Mouse (Mus musculus): ENCODE measurements at regions not wholly inside any gene's neighbourhood (a gene's known extent, or its start where the extent isn't known, plus 50 kb on each side); places are given as distances from the start of the nearest gene placed in this dataset.

DNA sequence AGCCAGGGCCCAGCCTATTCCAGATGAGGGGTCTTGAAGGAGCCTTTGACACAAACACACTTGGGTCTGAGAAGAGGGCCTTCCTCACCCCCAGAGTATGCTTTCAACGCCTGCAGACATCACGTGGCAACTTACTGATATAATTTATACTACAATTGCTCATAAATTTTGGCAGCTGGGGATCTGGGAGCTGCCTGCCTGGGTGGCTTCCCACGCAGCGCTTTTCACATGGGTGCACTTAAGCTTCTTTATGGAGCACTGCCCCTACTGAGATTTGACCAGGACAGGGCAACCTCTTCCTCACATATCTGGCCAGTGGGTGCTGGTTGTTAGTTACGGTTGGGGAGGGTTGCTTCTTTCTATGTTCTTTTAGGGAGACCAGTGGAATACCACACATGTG is 61.6 kb downstream of the Spesp1 start:
- no peak for DNase-seq (ENCODE audit: low spot score)
- Histone ChIP-seq H3K4me1 (replicated peaks; ENCODE audit: control insufficient read depth, insufficient read depth, low read length) (no peaks in the 10 kb centered on the region; the same call in 1 of the 2 replicates), H3K4me3 (ENCODE audit: low read depth, low read length) (no peak overlapping the region), H3K9ac (ENCODE audit: low read depth, low read length) (no peak overlapping the region), H3K4me2 (replicated peaks; ENCODE audit: low read depth, low read length) (no peak overlapping the region), H3K36me3 (ENCODE audit: control insufficient read depth, insufficient read depth, low read length) (no peaks in the 10 kb centered on the region), H3K27me3 (ENCODE audit: control insufficient read depth, insufficient read depth, low read length) (no peaks in the 10 kb centered on the region), H3K27ac (ENCODE audit: low read depth, low read length) (no peak overlapping the region), H3K9me3 (ENCODE audit: control insufficient read depth, low read length) (no peaks in the 10 kb centered on the region)
- 81% methylated on average over 5 of the region's 5 CpGs for WGBS
- no peak for ATAC-seq (ENCODE audit: low FRiP score)

DNA sequence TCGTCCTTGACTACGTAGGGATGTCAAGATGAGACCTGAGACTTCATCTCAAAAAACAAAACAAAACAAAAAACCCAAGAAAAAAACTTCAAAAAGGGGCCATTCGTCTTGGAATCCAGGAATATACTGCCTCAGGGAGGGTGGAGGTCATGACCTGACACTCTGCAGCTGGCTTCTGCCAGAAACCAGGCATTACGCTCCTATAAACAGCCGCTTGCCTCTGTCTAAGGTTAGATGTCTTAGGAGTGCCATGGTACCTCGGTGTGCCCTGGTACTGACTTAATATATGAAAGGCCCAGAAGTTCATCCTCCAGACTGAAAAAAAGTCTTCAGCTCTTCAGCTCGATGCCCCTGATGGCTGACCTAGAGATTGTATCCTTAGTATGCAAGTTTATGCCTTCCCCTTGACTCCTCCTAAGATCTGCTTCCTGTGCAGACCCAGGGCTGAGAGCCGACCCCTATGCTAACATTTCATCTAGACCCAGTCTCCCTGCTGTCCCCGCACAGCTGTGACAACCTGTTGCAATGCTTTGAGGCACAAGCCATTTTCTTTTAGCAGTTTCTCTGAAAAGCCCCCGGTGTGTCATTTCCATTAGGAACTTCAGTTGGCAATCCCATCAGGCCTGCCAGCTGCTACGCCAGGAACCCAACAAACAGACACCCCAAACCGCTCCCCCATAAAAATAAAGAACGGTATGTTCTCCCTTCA is 66.7 kb downstream of the Spesp1 start:
- no peaks in the 10 kb centered on the region for H3K27me3 ChIP-seq (ENCODE audit: control insufficient read depth, insufficient read depth, low read length)
- no peaks in the 10 kb centered on the region for H3K9me3 ChIP-seq (ENCODE audit: control insufficient read depth, low read length)
- H3K4me3 ChIP-seq (ENCODE audit: low read depth, low read length): no peak overlapping the region
- WGBS: 61% methylated on average over 13 of the region's 13 CpGs
- H3K4me1 ChIP-seq (replicated peaks; ENCODE audit: control insufficient read depth, insufficient read depth, low read length): no peaks in the 10 kb centered on the region; the same call in 1 of the 2 replicates
- H3K9ac ChIP-seq (ENCODE audit: low read depth, low read length): no peak overlapping the region
- H3K36me3 ChIP-seq (ENCODE audit: control insufficient read depth, insufficient read depth, low read length): no peaks in the 10 kb centered on the region
- no peak overlapping the region for H3K4me2 ChIP-seq (replicated peaks; ENCODE audit: low read depth, low read length)
- ATAC-seq (ENCODE audit: low FRiP score) (no peak), DNase-seq (ENCODE audit: low spot score) (no peak)
- no peak overlapping the region for H3K27ac ChIP-seq (ENCODE audit: low read depth, low read length)

- ATAC-seq (ENCODE audit: low FRiP score): no peak
- WGBS: 79% methylated on average over 4 of the region's 4 CpGs
- H3K36me3 ChIP-seq (ENCODE audit: control insufficient read depth, insufficient read depth, low read length): no peaks in the 10 kb centered on the region
Measured at GRCm38 (mm10) chr9:62214546-62214945, 67.5 kb downstream of the Spesp1 start.

DNA sequence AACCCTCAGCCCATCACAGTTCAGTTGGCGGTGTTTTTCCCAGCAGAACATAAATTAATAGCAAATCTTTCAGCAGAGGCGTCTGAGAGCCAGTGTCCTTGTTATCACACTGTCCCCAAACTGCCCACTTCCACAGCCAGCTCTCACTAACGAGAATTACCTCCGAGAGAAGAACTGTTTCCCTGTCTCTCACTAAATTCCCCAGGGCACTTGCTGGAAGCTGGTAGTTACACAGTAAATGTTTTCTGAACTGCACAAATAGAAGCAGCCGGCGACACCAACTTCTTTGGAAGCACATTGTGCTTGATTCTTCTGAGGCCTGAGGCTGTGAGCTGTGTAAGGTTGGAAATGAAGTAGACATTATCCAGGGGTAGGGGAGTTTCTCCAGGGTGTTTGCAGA is 69.4 kb downstream of the Spesp1 start:
- Histone ChIP-seq H3K4me3 (ENCODE audit: low read depth, low read length) (no peak overlapping the region), H3K27me3 (ENCODE audit: control insufficient read depth, insufficient read depth, low read length) (no peaks in the 10 kb centered on the region), H3K36me3 (ENCODE audit: control insufficient read depth, insufficient read depth, low read length) (no peaks in the 10 kb centered on the region), H3K9ac (ENCODE audit: low read depth, low read length) (no peak overlapping the region), H3K27ac (ENCODE audit: low read depth, low read length) (no peak overlapping the region), H3K4me2 (replicated peaks; ENCODE audit: low read depth, low read length) (no peak overlapping the region), H3K4me1 (replicated peaks; ENCODE audit: control insufficient read depth, insufficient read depth, low read length) (no peaks in the 10 kb centered on the region; the same call in 1 of the 2 replicates), H3K9me3 (ENCODE audit: control insufficient read depth, low read length) (no peaks in the 10 kb centered on the region)
- DNase-seq (ENCODE audit: low spot score): no peak
- WGBS: 66% methylated on average over 6 of the region's 6 CpGs
- ATAC-seq (ENCODE audit: low FRiP score): no peak

More at GRCm38 (mm10) chr9:62214546-62214945, 67.5 kb downstream of the Spesp1 start:
- no peak overlapping the region for H3K4me3 ChIP-seq (ENCODE audit: low read depth, low read length)
- H3K4me1 ChIP-seq (replicated peaks; ENCODE audit: control insufficient read depth, insufficient read depth, low read length): no peaks in the 10 kb centered on the region; the same call in 1 of the 2 replicates
- no peaks in the 10 kb centered on the region for H3K27me3 ChIP-seq (ENCODE audit: control insufficient read depth, insufficient read depth, low read length)
- H3K4me2 ChIP-seq (replicated peaks; ENCODE audit: low read depth, low read length): no peak overlapping the region
- H3K27ac ChIP-seq (ENCODE audit: low read depth, low read length): no peak overlapping the region
- H3K9ac ChIP-seq (ENCODE audit: low read depth, low read length): no peak overlapping the region
- H3K9me3 ChIP-seq (ENCODE audit: control insufficient read depth, low read length): no peaks in the 10 kb centered on the region
- no peak for DNase-seq (ENCODE audit: low spot score)

DNA sequence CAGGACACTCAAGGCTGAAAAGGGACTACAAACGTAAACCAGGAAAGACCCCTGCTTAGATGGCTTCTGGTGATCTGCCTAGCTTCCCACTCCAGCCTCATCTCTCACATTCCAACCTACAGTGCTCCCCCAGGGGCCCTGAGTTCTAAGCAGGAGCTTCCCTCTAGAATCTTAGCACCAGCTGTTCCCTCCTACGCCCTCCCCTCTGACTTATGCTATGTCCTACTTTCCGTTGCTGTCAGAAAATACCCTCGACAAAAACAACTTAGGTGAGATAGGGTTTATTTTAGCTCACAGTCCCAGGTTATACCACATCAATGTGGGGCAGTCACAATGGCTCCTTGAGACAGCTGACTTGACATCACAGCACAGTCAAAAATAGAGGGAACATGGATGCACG is 71.2 kb downstream of the Spesp1 start:
- Histone ChIP-seq H3K27me3 (ENCODE audit: control insufficient read depth, insufficient read depth, low read length) (no peaks in the 10 kb centered on the region), H3K4me2 (replicated peaks; ENCODE audit: low read depth, low read length) (no peak overlapping the region), H3K4me1 (replicated peaks; ENCODE audit: control insufficient read depth, insufficient read depth, low read length) (no peaks in the 10 kb centered on the region; the same call in 1 of the 2 replicates), H3K36me3 (ENCODE audit: control insufficient read depth, insufficient read depth, low read length) (no peaks in the 10 kb centered on the region), H3K9me3 (ENCODE audit: control insufficient read depth, low read length) (no peaks in the 10 kb centered on the region), H3K9ac (ENCODE audit: low read depth, low read length) (no peak overlapping the region), H3K4me3 (ENCODE audit: low read depth, low read length) (no peak overlapping the region), H3K27ac (ENCODE audit: low read depth, low read length) (no peak overlapping the region)
- 79% methylated on average over 5 of the region's 5 CpGs for WGBS
- no peak for ATAC-seq (ENCODE audit: low FRiP score)
- no peak for DNase-seq (ENCODE audit: low spot score)

DNA sequence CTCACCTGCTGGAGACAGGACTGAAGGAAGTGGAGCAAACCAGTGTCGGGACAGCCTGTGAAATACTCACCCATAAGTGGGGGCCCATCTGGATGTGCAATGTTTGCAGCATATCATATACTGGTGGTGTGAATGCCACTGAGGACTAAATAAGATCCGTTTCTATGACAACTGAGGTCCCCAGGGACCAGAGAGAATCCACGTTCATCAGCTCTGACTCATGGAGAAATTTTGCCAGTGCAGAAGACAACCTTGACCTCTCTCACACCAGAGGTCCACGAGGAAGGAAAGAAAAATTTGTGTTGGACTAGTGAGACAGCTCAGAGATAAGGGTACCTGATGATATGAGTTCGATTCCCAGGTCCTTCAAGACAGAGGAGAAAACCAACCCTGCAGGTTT is 73.6 kb downstream of the Spesp1 start:
- Histone ChIP-seq H3K4me1 (replicated peaks; ENCODE audit: control insufficient read depth, insufficient read depth, low read length) (no peaks in the 10 kb centered on the region), H3K9ac (ENCODE audit: low read depth, low read length) (no peak overlapping the region), H3K4me2 (replicated peaks; ENCODE audit: low read depth, low read length) (no peak overlapping the region), H3K9me3 (ENCODE audit: control insufficient read depth, low read length) (no peaks in the 10 kb centered on the region), H3K27ac (ENCODE audit: low read depth, low read length) (no peak overlapping the region), H3K4me3 (ENCODE audit: low read depth, low read length) (no peak overlapping the region), H3K27me3 (ENCODE audit: control insufficient read depth, insufficient read depth, low read length) (no peaks in the 10 kb centered on the region), H3K36me3 (ENCODE audit: control insufficient read depth, insufficient read depth, low read length) (no peaks in the 10 kb centered on the region)
- ATAC-seq (ENCODE audit: low FRiP score) (no peak), DNase-seq (ENCODE audit: low spot score) (no peak)
- WGBS: 76% methylated on average over 5 of the region's 5 CpGs

GRCm38 (mm10) chr9:62205264-62205663 is 76.7 kb downstream of the Spesp1 start:
- ATAC-seq (ENCODE audit: low FRiP score) (no peak), DNase-seq (ENCODE audit: low spot score) (no peak)
- Histone ChIP-seq H3K27me3 (ENCODE audit: control insufficient read depth, insufficient read depth, low read length) (no peaks in the 10 kb centered on the region), H3K4me1 (replicated peaks; ENCODE audit: control insufficient read depth, insufficient read depth, low read length) (no peaks in the 10 kb centered on the region), H3K27ac (ENCODE audit: low read depth, low read length) (no peak overlapping the region), H3K4me3 (ENCODE audit: low read depth, low read length) (no peak overlapping the region), H3K9me3 (ENCODE audit: control insufficient read depth, low read length) (no peaks in the 10 kb centered on the region), H3K36me3 (ENCODE audit: control insufficient read depth, insufficient read depth, low read length) (no peaks in the 10 kb centered on the region), H3K4me2 (replicated peaks; ENCODE audit: low read depth, low read length) (no peak overlapping the region), H3K9ac (ENCODE audit: low read depth, low read length) (no peak overlapping the region)
- 59% methylated on average over 4 of the region's 4 CpGs for WGBS

DNA sequence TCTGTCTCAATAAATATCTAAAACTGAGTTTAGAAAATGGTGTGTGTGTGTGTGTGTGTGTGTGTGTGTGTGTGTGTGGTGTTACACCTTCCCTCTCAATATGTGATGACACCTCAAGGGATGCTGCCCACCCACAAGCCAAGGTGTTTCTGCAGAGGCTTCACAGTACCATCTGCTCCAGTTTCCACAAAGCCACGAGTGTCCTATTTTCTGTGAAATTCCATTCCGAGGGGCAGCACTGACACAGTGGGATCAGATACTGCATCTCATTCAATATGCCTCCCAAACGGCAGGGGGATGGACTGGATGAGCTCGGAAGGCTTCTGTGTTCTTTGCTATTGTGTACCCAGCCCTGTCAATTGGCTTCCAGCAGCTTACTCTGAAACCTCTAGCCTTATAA is 78.5 kb downstream of the Spesp1 start:
- Histone ChIP-seq H3K27ac (ENCODE audit: low read depth, low read length) (no peak overlapping the region), H3K36me3 (ENCODE audit: control insufficient read depth, insufficient read depth, low read length) (no peaks in the 10 kb centered on the region), H3K9me3 (ENCODE audit: control insufficient read depth, low read length) (no peaks in the 10 kb centered on the region), H3K27me3 (ENCODE audit: control insufficient read depth, insufficient read depth, low read length) (no peaks in the 10 kb centered on the region), H3K9ac (ENCODE audit: low read depth, low read length) (no peak overlapping the region), H3K4me1 (replicated peaks; ENCODE audit: control insufficient read depth, insufficient read depth, low read length) (no peaks in the 10 kb centered on the region), H3K4me3 (ENCODE audit: low read depth, low read length) (no peak overlapping the region), H3K4me2 (replicated peaks; ENCODE audit: low read depth, low read length) (no peak overlapping the region)
- no peak for ATAC-seq (ENCODE audit: low FRiP score)
- 40% methylated on average over 4 of the region's 4 CpGs for WGBS
- DNase-seq (ENCODE audit: low spot score): no peak

GRCm38 (mm10) chr9:62202331-62202730 is 79.7 kb downstream of the Spesp1 start:
- no peak overlapping the region for H3K27ac ChIP-seq (ENCODE audit: low read depth, low read length)
- no peaks in the 10 kb centered on the region for H3K9me3 ChIP-seq (ENCODE audit: control insufficient read depth, low read length)
- H3K4me2 ChIP-seq (replicated peaks; ENCODE audit: low read depth, low read length): no peak overlapping the region
- H3K4me1 ChIP-seq (replicated peaks; ENCODE audit: control insufficient read depth, insufficient read depth, low read length): no peaks in the 10 kb centered on the region
- ATAC-seq (ENCODE audit: low FRiP score) (no peak), DNase-seq (ENCODE audit: low spot score) (no peak)
- no peaks in the 10 kb centered on the region for H3K27me3 ChIP-seq (ENCODE audit: control insufficient read depth, insufficient read depth, low read length)
- no peak overlapping the region for H3K4me3 ChIP-seq (ENCODE audit: low read depth, low read length)
- no peak overlapping the region for H3K9ac ChIP-seq (ENCODE audit: low read depth, low read length)
- WGBS: 79% methylated on average over 2 of the region's 2 CpGs
- no peaks in the 10 kb centered on the region for H3K36me3 ChIP-seq (ENCODE audit: control insufficient read depth, insufficient read depth, low read length)
